Mouse (Mus musculus) olfactory bulb, adult 2 months (tissue): ENCODE measurements around the gene Samsn1. TPM values are rescaled to one million over a fixed set of nuclear protein-coding genes. Genes with fewer than 3 reads are reported as not detected.

Experiments
- H3K27ac ChIP-seq: fragments of 200-500 bp; 2 replicates; pipeline ENCODE4 v1.5.1; 2012; ENCODE audit warnings: low read depth, low read length; ENCODE audit not compliant: insufficient read depth
- H3K4me1 ChIP-seq: fragments of 200-500 bp; 2 replicates; pipeline ENCODE4 v1.6.1; 2012; ENCODE audit warnings: low read length; ENCODE audit not compliant: control insufficient read depth, insufficient read depth
- H3K4me3 ChIP-seq: fragments of 200-500 bp; 2 replicates; pipeline ENCODE4 v1.5.1; 2012; ENCODE audit warnings: mild to moderate bottlenecking, low read depth, low read length, moderate library complexity; ENCODE audit not compliant: insufficient read depth
- CTCF ChIP-seq: fragments of 200-500 bp; IDR thresholded peaks from 2 replicates; pipeline ENCODE4 v1.5.1; 2012; ENCODE audit warnings: low read depth, mild to moderate bottlenecking, low read length, moderate library complexity; ENCODE audit not compliant: insufficient read depth
- POLR2A ChIP-seq: fragments of 200-500 bp; IDR thresholded peaks from 2 replicates; pipeline ENCODE4 v1.6.1; 2012; ENCODE audit warnings: mild to moderate bottlenecking, low read depth, low read length, moderate library complexity; ENCODE audit not compliant: insufficient read depth
- WGBS: fragments of 180-500 bp; shearing (Covaris S2); methylation state at CpG from one replicate; pipeline ENCODE4 v1.1.7; 2018; 5-methylcytosine and 5-hydroxymethylcytosine counted together
- polyA plus RNA-seq: library from polyadenylated mRNA; stranded (reverse); fragments of >200 nt; gene quantifications from 2 replicates; pipeline ENCODE4 v1.2.4, GENCODE M21; 2012; ENCODE audit warnings: low replicate concordance; ENCODE audit not compliant: missing spikeins, insufficient read depth, insufficient read length

Gene Samsn1
- polyA plus RNA-seq, 1 experiment = not detected

- Histone ChIP-seq H3K4me1 (no peaks in the 10 kb centered on the region), H3K27ac (no peak overlapping the region), H3K4me3 (no peak overlapping the region)
- TF ChIP-seq CTCF = no peak
- TF ChIP-seq POLR2A = no peak
- 92% methylated on average over 5 of the region's 5 CpGs for WGBS
These were observed 104.4 kb downstream of the Samsn1 start for GRCm38 (mm10) chr16:75917712-75918111.

- Histone ChIP-seq H3K4me3 (no peak overlapping the region), H3K4me1 (no peaks in the 10 kb centered on the region), H3K27ac (no peak overlapping the region)
- TF ChIP-seq POLR2A (no peak), CTCF (no peak)
- whole genome bisulfite sequencing = 91% methylated on average over 5 of the region's 5 CpGs
These were observed 110.0 kb downstream of the Samsn1 start for GRCm38 (mm10) chr16:75912051-75912450.

- Histone ChIP-seq H3K27ac (no peak overlapping the region), H3K4me3 (no peak overlapping the region), H3K4me1 (no peaks in the 10 kb centered on the region)
- 85% methylated on average over 8 of the region's 8 CpGs for WGBS
- TF ChIP-seq POLR2A = no peak
- TF ChIP-seq CTCF = no peak
These were observed 113.2 kb downstream of the Samsn1 start for GRCm38 (mm10) chr16:75908635-75909494.

GRCm38 (mm10) chr16:75906790-75907189 is 115.3 kb downstream of the Samsn1 start:
- no peak for TF ChIP-seq CTCF
- TF ChIP-seq POLR2A = no peak
- no peaks in the 10 kb centered on the region for H3K4me1 ChIP-seq
- WGBS = 85% methylated on average over 2 of the region's 2 CpGs

GRCm38 (mm10) chr16:75906260-75906659 is 115.8 kb downstream of the Samsn1 start:
- Histone ChIP-seq H3K27ac (no peak overlapping the region), H3K4me3 (no peak overlapping the region), H3K4me1 (no peaks in the 10 kb centered on the region)
- TF ChIP-seq CTCF (no peak), POLR2A (no peak)
- 95% methylated on average over 1 of the region's 1 CpGs for WGBS

More at GRCm38 (mm10) chr16:75906790-75907189, 115.3 kb downstream of the Samsn1 start:
- Histone ChIP-seq H3K27ac (no peak overlapping the region), H3K4me3 (no peak overlapping the region)

GRCm38 (mm10) chr16:75905324-75905723 is 116.8 kb downstream of the Samsn1 start:
- Histone ChIP-seq H3K4me3 (no peak overlapping the region), H3K4me1 (no peaks in the 10 kb centered on the region), H3K27ac (no peak overlapping the region)
- WGBS = 83% methylated on average over 1 of the region's 1 CpGs
- TF ChIP-seq POLR2A = no peak
- no peak for TF ChIP-seq CTCF

- 50% methylated on average over 4 of the region's 4 CpGs for WGBS
- Histone ChIP-seq H3K4me1 (no peaks in the 10 kb centered on the region), H3K27ac (no peak overlapping the region), H3K4me3 (no peak overlapping the region)
- TF ChIP-seq POLR2A (no peak), CTCF (no peak)
These were observed 118.0 kb downstream of the Samsn1 start for GRCm38 (mm10) chr16:75904072-75904471.

- H3K4me1 ChIP-seq = no peaks in the 10 kb centered on the region
- no peak overlapping the region for H3K27ac ChIP-seq
- 93% methylated on average over 3 of the region's 3 CpGs for WGBS
- TF ChIP-seq CTCF (no peak), POLR2A (no peak)
- no peak overlapping the region for H3K4me3 ChIP-seq
These were observed 119.1 kb downstream of the Samsn1 start for GRCm38 (mm10) chr16:75903028-75903427.

GRCm38 (mm10) chr16:75899885-75900620 is 122.0 kb downstream of the Samsn1 start:
- H3K4me3 ChIP-seq = no peak overlapping the region
- TF ChIP-seq CTCF (no peak), POLR2A (no peak)
- no peak overlapping the region for H3K27ac ChIP-seq
- no peaks in the 10 kb centered on the region for H3K4me1 ChIP-seq
- 90% methylated on average over 3 of the region's 3 CpGs for WGBS
